17 mouse cellular contexts compared by ENCODE assay signal in the genomic region with DNA sequence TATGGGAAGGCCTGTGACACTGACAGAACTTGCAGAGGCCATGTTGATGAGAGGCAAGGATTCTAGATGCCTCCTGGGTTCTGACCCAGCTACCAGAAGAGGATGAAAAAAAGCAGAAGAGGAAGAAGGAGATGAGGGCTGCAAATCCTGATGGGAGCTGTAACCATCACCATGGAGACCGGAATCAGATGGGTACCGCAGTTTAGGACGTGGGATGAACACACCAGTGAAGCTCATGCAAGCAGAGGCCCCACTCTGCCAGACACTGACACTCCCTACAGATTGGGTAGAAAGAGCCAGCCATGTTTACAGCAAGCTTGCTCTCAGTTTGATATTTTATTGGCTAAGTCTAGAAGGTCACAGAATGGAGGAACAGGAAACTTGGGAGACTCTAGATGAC.
DNase-seq lines count a peak whose midpoint lies in the region; ATAC-seq and TF ChIP-seq lines count a peak whose summit lies in the region.
"Had no signal": no experiment of that assay in that cellular context is flagged by ENCODE, and none has a peak within 500 bp of the region (broad histone marks: within the 10 kb centered on the region; RNA-seq: fewer than 3 reads in every experiment).

No protein-coding gene starts in this region.

- no peak overlapping the region for H3K4me2 ChIP-seq in heart, embryonic 12.5 days
- H3K4me2 ChIP-seq: kidney, embryonic 15.5 days; neural tube, embryonic 13.5 days had no signal

- H3K36me3 ChIP-seq in heart, embryonic 12.5 days, result no peaks in the 10 kb centered on the region
- H3K36me3 ChIP-seq: embryonic facial prominence, embryonic 15.5 days; forebrain, embryonic 10.5 days; heart, embryonic 10.5 days; kidney, embryonic 15.5 days; limb, embryonic 10.5 days; neural tube, embryonic 13.5 days had no signal

- TF ChIP-seq CTCF in embryonic fibroblast, embryonic 13.5 days (IDR thresholded peaks at IDR 0.05; ENCODE audit: borderline replicate concordance, insufficient read depth, low read length), result no peak

- H3K9me3 ChIP-seq in heart, embryonic 12.5 days (replicated peaks), result peaks cover 12% of the 10 kb centered on the region; the same call in 1 of the 2 replicates
- H3K9me3 ChIP-seq: embryonic facial prominence, embryonic 15.5 days; forebrain, embryonic 10.5 days; heart, embryonic 10.5 days; kidney, embryonic 15.5 days; limb, embryonic 10.5 days; neural tube, embryonic 13.5 days had no signal

- no peak for ATAC-seq in heart, embryonic 12.5 days (ENCODE audit: insufficient number of reproducible peaks, low FRiP score)
- ATAC-seq: intestine, postnatal 0 days; liver, postnatal 0 days had no signal

- intact Hi-C loops in left cerebral cortex, postnatal 10 days (cut with DNase I), result loop anchor here (10.0 kb wide), 1 partner anchor 353 kb away; no protein-coding TSS in a partner anchor

- 0 out of 2 replicates have a peak overlapping the region, but pooled peaks have one; percentile 4 for H3K27ac ChIP-seq in heart, embryonic 12.5 days (ENCODE audit: poor library complexity, severe bottlenecking)
- peak overlapping the region; percentile 69 for H3K27ac ChIP-seq in embryonic fibroblast, embryonic 13.5 days (ENCODE audit: insufficient read depth, low read length)
- H3K27ac ChIP-seq: embryonic facial prominence, embryonic 15.5 days; forebrain, embryonic 10.5 days; kidney, embryonic 15.5 days; limb, embryonic 10.5 days; neural tube, embryonic 13.5 days had no signal

- no peak overlapping the region for H3K4me3 ChIP-seq in heart, embryonic 12.5 days
- no peak overlapping the region for H3K4me3 ChIP-seq in embryonic fibroblast, embryonic 13.5 days (ENCODE audit: insufficient read depth, low read length)
- H3K4me3 ChIP-seq: embryonic facial prominence, embryonic 15.5 days; forebrain, embryonic 10.5 days; heart, embryonic 10.5 days; kidney, embryonic 15.5 days; limb, embryonic 10.5 days; megakaryocyte, embryonic 14.5 days; neural tube, embryonic 13.5 days had no signal

- peaks cover 28% of the 10 kb centered on the region for H3K4me1 ChIP-seq in heart, embryonic 12.5 days (replicated peaks)
- H3K4me1 ChIP-seq in embryonic fibroblast, embryonic 13.5 days (ENCODE audit: control insufficient read depth, insufficient read depth, low read length), result peaks cover 8% of the 10 kb centered on the region; the same call in 1 of the 2 replicates
- H3K4me1 ChIP-seq: megakaryocyte, embryonic 14.5 days; neural tube, embryonic 13.5 days had no signal

- WGBS in heart, embryonic 12.5 days, result 94% methylated on average over 3 of the region's 3 CpGs

- H3K27me3 ChIP-seq in heart, embryonic 12.5 days (replicated peaks), result no peaks in the 10 kb centered on the region
- H3K27me3 ChIP-seq: embryonic facial prominence, embryonic 15.5 days; kidney, embryonic 15.5 days; neural tube, embryonic 13.5 days had no signal

- TF ChIP-seq POLR2A in embryonic fibroblast, embryonic 13.5 days (IDR thresholded peaks at IDR 0.05; ENCODE audit: low read depth, low read length), result no peak

- no peak overlapping the region for H3K9ac ChIP-seq in heart, embryonic 12.5 days
- H3K9ac ChIP-seq: embryonic facial prominence, embryonic 15.5 days; kidney, embryonic 15.5 days; liver, postnatal 0 days; neural tube, embryonic 13.5 days had no signal

- DNase-seq in heart, adult 8-10 months (ENCODE audit: low spot score), result no peak
- peak; percentile 25 to 42 for DNase-seq in left cerebral cortex, adult 18-20 months (ENCODE audit: low spot score in 2 of 2)
- DNase-seq in left cerebral cortex, postnatal 10 days (ENCODE audit: extremely low spot score in 1 of 2, low spot score in 2 of 2), result no peak
- peak; percentile 14 to 42 for DNase-seq in layer of hippocampus, postnatal 14 days (ENCODE audit: low spot score in 2 of 2)
- no peak for DNase-seq in ovary, adult 18-20 months (ENCODE audit: low spot score)
- DNase-seq: liver, postnatal 0 days; midbrain, embryonic 14.5 days had no signal

Comparison
In these comparisons a context has a peak if more than half of its experiments do, and no peak if none do; other contexts are left out.
1. DNase-seq: peak in left cerebral cortex, adult 18-20 months (2 of 2) and layer of hippocampus, postnatal 14 days (2 of 2); none in heart, adult 8-10 months (single experiment), left cerebral cortex, postnatal 10 days (0 of 2) and ovary, adult 18-20 months (single experiment).